Mouse (Mus musculus): Measurements from ENCODE around the gene E2f1.

GRCm38 (mm10) chr2:154589051-154589450 lies 19.4 kb upstream of the E2f1 start:
- TF ChIP-seq CTCF (IDR thresholded peaks at IDR 0.05; ENCODE audit: extremely low read depth, insufficient read depth, low read length) (no peak), POLR2A (IDR thresholded peaks at IDR 0.05; ENCODE audit: extremely low read depth, insufficient read depth, low read length) (no peak)

Measured in cortical plate, adult 2 months (tissue).